Mouse (Mus musculus) left cerebral cortex, postnatal 10 days (tissue): ENCODE data around the gene Chst1. TPM values are rescaled to one million over a fixed set of nuclear protein-coding genes. Genes with fewer than 3 reads are reported as not detected.

Source experiments
- DNase-seq, 2 experiments: peaks; one replicate each; pipeline ENCODE4 v3.0.0; 2021 to 2022; ENCODE audit warnings: low spot score in 2 of 2, mixed read lengths in 1 of 2; ENCODE audit errors: extremely low spot score in 1 of 2
- intact Hi-C: fragments of 180-260 bp; cut with DNase I; formaldehyde crosslinking; loops from one replicate; pipeline ENCODE4 v1.15.1; 2025
- microRNA-seq: library from miRNA; unstranded; fragments of <30 nt; microRNA quantifications from one replicate; pipeline ENCODE4 v1.2.0, GENCODE M21; 2022
- total RNA-seq, 2 experiments: library from RNA; stranded (reverse); gene quantifications; 2 replicates each; pipeline ENCODE4 v1.2.3; 2021

The Chst1 gene
- total RNA-seq, 2 experiments from 2014 or later, result 154 to 161 TPM

DNA sequence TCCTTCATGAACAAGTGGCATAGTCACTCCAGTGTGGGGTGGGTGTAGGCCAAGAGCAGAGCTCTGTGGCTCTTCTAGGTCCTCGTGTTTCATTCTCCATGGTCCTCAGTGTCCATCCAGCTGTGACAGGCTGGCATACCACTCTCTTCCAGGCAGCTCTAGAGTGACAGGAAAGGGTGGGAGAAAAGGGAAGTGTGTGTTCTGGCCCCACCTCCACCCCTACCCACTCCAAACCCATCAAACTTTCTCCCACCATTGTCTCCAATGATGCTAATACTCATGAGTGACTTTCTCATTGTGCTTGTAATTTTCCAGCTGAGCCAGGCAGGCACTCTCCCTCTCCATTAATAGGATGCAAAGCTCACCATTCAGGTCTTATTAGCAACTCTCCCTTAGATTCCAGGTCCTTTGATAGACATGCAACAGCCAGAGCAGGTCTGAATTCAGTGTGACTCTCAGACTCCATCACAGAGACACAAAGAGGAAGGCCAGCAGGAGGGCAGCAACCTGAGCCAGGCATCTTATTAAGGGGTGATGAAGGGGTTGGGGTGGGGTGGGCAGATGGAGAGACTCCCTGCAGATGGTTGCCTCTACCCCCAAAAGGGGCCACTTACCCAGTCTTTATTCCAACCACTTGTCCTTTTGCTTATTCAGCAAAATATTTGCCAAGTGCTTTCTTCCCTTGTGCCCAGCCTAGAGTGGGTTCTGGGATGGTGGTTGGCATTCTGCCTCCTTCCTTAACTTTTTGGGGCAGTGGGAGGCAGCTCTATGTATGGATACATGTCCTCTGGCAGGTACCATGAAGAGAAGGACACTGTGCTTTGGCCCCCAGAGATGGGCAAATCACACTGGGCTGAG lies 59.0 kb downstream of the Chst1 start:
- intact Hi-C loops, result no loop called here
- DNase-seq, result no peak

DNA sequence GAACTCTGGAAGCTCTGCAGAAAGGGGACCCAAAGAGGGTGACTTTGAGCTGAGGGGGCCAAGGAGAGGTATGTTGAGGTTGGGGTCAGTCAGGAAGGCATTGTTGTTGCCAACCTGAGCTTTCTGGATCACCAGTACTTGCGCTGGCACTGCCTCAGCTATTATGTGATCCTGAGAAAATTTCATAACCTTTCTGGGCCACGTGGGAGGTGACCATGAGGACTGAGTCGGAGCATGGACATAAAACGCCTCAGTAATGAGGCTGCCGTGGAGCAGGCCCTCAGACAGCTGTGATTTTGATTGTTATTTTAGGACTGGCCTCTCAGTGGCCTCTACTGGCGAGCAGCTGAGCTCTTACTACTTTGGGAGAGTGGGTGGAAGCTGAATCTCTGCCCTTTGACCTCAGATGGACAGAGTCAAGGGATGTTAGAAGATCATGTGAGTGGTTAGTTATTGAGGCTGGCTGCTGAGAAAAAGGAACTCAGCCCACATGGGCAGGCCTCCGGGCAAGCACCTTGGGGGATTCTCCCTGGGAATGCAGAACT lies 60.1 kb downstream of the Chst1 start:
- intact Hi-C loops, result no loop called here
- DNase-seq, result no peak

DNA sequence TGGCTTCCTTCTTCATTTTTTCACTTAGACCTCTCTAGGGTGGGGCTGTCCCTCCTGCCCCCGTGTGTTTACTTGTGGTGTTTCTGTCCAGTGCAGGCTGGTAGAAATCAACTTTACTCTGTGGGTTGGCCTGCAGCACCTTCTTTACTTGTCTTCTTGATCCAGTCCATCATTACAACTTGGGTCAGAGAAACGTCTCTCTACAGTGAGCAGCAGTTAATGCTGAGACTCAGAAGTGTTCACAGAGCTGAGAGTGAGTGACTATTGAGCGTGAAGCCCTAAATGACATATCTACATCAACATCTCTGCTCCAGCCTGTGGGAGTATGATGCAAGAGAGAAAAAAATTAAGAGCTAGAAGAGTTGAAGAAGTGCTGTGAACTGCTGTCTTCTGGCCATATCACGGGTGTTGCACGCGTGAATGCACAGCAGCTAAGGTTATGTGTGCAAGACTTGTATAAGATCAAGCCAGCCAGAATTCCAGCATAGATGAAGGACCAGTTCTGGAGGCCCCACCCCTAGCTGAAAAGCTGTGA lies 63.1 kb downstream of the Chst1 start:
- no peak for DNase-seq
- intact Hi-C loops, result no loop called here

Small RNA genes within 50 kb of the gene (microRNA-seq; reads per million reads assigned to microRNA genes)
- gene Mir7221 (not detected), gene Mir7222 (not detected)

Other genes starting within 250 kb of the Chst1 start
- 10 to 100 TPM; 40.3 to 40.4 TPM for gene Pex16, start 225.0 kb upstream of the Chst1 start, total RNA-seq
- gene Large2, start 224.8 kb upstream of the Chst1 start, total RNA-seq, result under 1 TPM in 1 of 2 experiments, not detected in 1; 0.49 TPM
- 1 to 10 TPM; 3.7 TPM for gene 1700029I15Rik, start 217.2 kb upstream of the Chst1 start, total RNA-seq
- gene Mapk8ip1, start 198.4 kb upstream of the Chst1 start, total RNA-seq, result 100 to 1,000 TPM; 414 to 421 TPM
- gene Cry2, start 165.7 kb upstream of the Chst1 start, total RNA-seq, result 100 to 1,000 TPM; 108 to 109 TPM
- gene Slc35c1, start 139.2 kb upstream of the Chst1 start, total RNA-seq, result 10 to 100 TPM; 22.2 to 24.2 TPM